Mouse (Mus musculus) cerebellum, adult 2 months (tissue): ENCODE results near the gene Adcy3. TPM values are rescaled to one million over a fixed set of nuclear protein-coding genes. Genes with fewer than 3 reads are reported as not detected.

Experiments used
- DNase-seq, 2 experiments: peaks; one replicate each; pipeline ENCODE4 v3.0.0; 2021
- H3K27ac ChIP-seq: fragments of 200-500 bp; 2 replicates; pipeline ENCODE4 v1.5.1; 2012; ENCODE audit warnings: low read length, control low read depth, inconsistent platforms; ENCODE audit not compliant: insufficient read depth
- H3K27me3 ChIP-seq: fragments of 200-500 bp; 2 replicates; pipeline ENCODE4 v1.6.1; 2012; ENCODE audit warnings: inconsistent platforms, mild to moderate bottlenecking, low read length, moderate library complexity; ENCODE audit not compliant: control insufficient read depth, insufficient read depth
- H3K4me1 ChIP-seq: fragments of 200-500 bp; 2 replicates; pipeline ENCODE4 v1.6.1; 2011; ENCODE audit warnings: low read length; ENCODE audit not compliant: control insufficient read depth, insufficient read depth
- H3K4me3 ChIP-seq: fragments of 200-500 bp; replicated peaks from 2 replicates; pipeline ENCODE3; 2011; ENCODE audit warnings: mild to moderate bottlenecking, low read depth, low read length, control low read depth; ENCODE audit not compliant: insufficient read depth
- CTCF ChIP-seq: fragments of 200-500 bp; IDR thresholded peaks from 2 replicates; pipeline ENCODE4 v1.5.1; 2011; ENCODE audit warnings: low read depth, mild to moderate bottlenecking, control low read depth, low read length, moderate library complexity, borderline replicate concordance; ENCODE audit not compliant: insufficient read depth
- POLR2A ChIP-seq: fragments of 200-500 bp; IDR thresholded peaks from 2 replicates; pipeline ENCODE4 v1.6.1; 2011; ENCODE audit warnings: low read length, control low read depth, borderline replicate concordance; ENCODE audit not compliant: insufficient read depth
- WGBS: fragments of 180-500 bp; shearing (Covaris S2); methylation state at CpG from one replicate; pipeline ENCODE4 v1.1.7; 2018; 5-methylcytosine and 5-hydroxymethylcytosine counted together
- polyA plus RNA-seq: library from polyadenylated mRNA; depleted of rRNA; stranded (reverse); fragments of >200 nt; gene quantifications from 2 replicates; pipeline ENCODE4 v1.2.3, GENCODE M21; 2012; rRNA removed

The Adcy3 gene
- polyA plus RNA-seq, 1 experiment: 24.5 TPM

- TF ChIP-seq CTCF: no peak
- TF ChIP-seq POLR2A: no peak
- Histone ChIP-seq H3K4me1 (peaks cover 2% of the 10 kb centered on the region; the same call in 1 of the 2 replicates), H3K27ac (no peak overlapping the region), H3K4me3 (no peak overlapping the region), H3K27me3 (no peaks in the 10 kb centered on the region)
- 94% methylated on average over 16 of the region's 16 CpGs for WGBS
- no peak for DNase-seq
Measured at GRCm38 (mm10) chr12:4252742-4253655, 120.1 kb downstream of the Adcy3 start.

Other genes with a start within 250 kb of the Adcy3 start
- gene Pomc, start 178.2 kb upstream of the Adcy3 start, polyA plus RNA-seq: 3.0 and 4.1 TPM in 2 replicates
- gene Efr3b, start 94.2 kb upstream of the Adcy3 start, polyA plus RNA-seq: 83.0 and 83.8 TPM in 2 replicates
- 93.5 and 95.1 TPM in 2 replicates for gene Dnajc27, start 50.5 kb upstream of the Adcy3 start, polyA plus RNA-seq
- gene Ptrhd1, start 100.9 kb downstream of the Adcy3 start, polyA plus RNA-seq: 6.3 and 6.7 TPM in 2 replicates
- 10.4 and 11.3 TPM in 2 replicates for gene Cenpo, start 101.2 kb downstream of the Adcy3 start, polyA plus RNA-seq